In genomic region chr10:86091919-86092318, GRCm38 (mm10) we compare ENCODE assay signal across 8 mouse cellular contexts.
A peak's percentile ranks its signal among the peaks of the same experiment; 100 is the strongest.
DNase-seq lines count a peak whose midpoint lies in the region; ATAC-seq and TF ChIP-seq lines count a peak whose summit lies in the region.
"Had no signal": no experiment of that assay in that cellular context is flagged by ENCODE, and none has a peak within 500 bp of the region (broad histone marks: within the 10 kb centered on the region; RNA-seq: fewer than 3 reads in every experiment).

No protein-coding gene starts in this region.

- peak; percentile 10 for DNase-seq in MEL (ENCODE audit: low read depth, low spot score)
- DNase-seq in kidney, postnatal 14 days, result peak; percentile 32
- peak; percentile 10 for DNase-seq in skeletal muscle tissue, adult 2 months (ENCODE audit: low read depth, low spot score)

- no peak for TF ChIP-seq EP300 in MEL (IDR thresholded peaks at IDR 0.05; ENCODE audit: low read depth in 1 of 2, low read length in 2 of 2)

- 52% methylated on average over 10 of the region's 10 CpGs for WGBS in intestine, postnatal 0 days
- WGBS in intestine, embryonic 15.5 days, result 48% methylated on average over 10 of the region's 10 CpGs
- 53% methylated on average over 10 of the region's 10 CpGs for WGBS in hindbrain, embryonic 13.5 days

- H3K36me3 ChIP-seq in intestine, postnatal 0 days (ENCODE audit: control insufficient read depth, insufficient read depth), result no peaks in the 10 kb centered on the region
- H3K36me3 ChIP-seq in intestine, embryonic 15.5 days, result no peaks in the 10 kb centered on the region
- no peaks in the 10 kb centered on the region for H3K36me3 ChIP-seq in E14TG2a.4 (ENCODE audit: insufficient read depth, low read length)
- H3K36me3 ChIP-seq in MEL (ENCODE audit: control insufficient read depth in 1 of 2, insufficient read depth in 2 of 2, low read length in 2 of 2), result no peaks in the 10 kb centered on the region
- no peaks in the 10 kb centered on the region for H3K36me3 ChIP-seq in hindbrain, embryonic 13.5 days
- H3K36me3 ChIP-seq: embryonic facial prominence, embryonic 13.5 days had no signal

- H3K27ac ChIP-seq in intestine, postnatal 0 days (ENCODE audit: low read depth, low read length), result no peak overlapping the region
- H3K27ac ChIP-seq in intestine, embryonic 15.5 days, result no peak overlapping the region
- no peak overlapping the region for H3K27ac ChIP-seq in MEL (ENCODE audit: control insufficient read depth, low read depth, low read length)
- no peak overlapping the region for H3K27ac ChIP-seq in hindbrain, embryonic 13.5 days
- H3K27ac ChIP-seq: embryonic facial prominence, embryonic 13.5 days had no signal

- TF ChIP-seq RAD21 in MEL (IDR thresholded peaks at IDR 0.05; ENCODE audit: low read depth, low read length), result no peak; the same call in none of the 2 replicates

- no peak for ATAC-seq in intestine, postnatal 0 days
- ATAC-seq in intestine, embryonic 15.5 days, result no peak
- no peak for ATAC-seq in hindbrain, embryonic 13.5 days (ENCODE audit: low FRiP score)

- TF ChIP-seq CTCF in intestine, postnatal 0 days (IDR thresholded peaks at IDR 0.05; ENCODE audit: low read depth), result peak; percentile 81
- TF ChIP-seq CTCF in E14TG2a.4 (conservative IDR thresholded peaks at IDR 0.05; ENCODE audit: low read length) (peak; percentile 89), MEL (IDR thresholded peaks at IDR 0.05 in 2 of 3, conservative IDR thresholded peaks at IDR 0.05 in 1 of 3; ENCODE audit: control insufficient read depth in 1 of 3, insufficient read depth in 1 of 3, low read depth in 2 of 3, low read length in 3 of 3, poor library complexity in 1 of 3, severe bottlenecking in 1 of 3) (peak; percentile 38 to 62 (median 49); a peak in 5 of 6 replicates)

- no peak for TF ChIP-seq POLR2A in MEL (IDR thresholded peaks at IDR 0.05; ENCODE audit: control insufficient read depth in 1 of 2, insufficient read depth in 1 of 2, low read depth in 1 of 2, low read length in 2 of 2, poor library complexity in 1 of 2)

- no peaks in the 10 kb centered on the region for H3K9me3 ChIP-seq in intestine, postnatal 0 days (ENCODE audit: control insufficient read depth)
- H3K9me3 ChIP-seq in intestine, embryonic 15.5 days, result no peaks in the 10 kb centered on the region
- H3K9me3 ChIP-seq in E14TG2a.4 (ENCODE audit: low read length), result no peaks in the 10 kb centered on the region
- H3K9me3 ChIP-seq in MEL (replicated peaks; ENCODE audit: insufficient read depth, low read length), result no peaks in the 10 kb centered on the region
- no peaks in the 10 kb centered on the region for H3K9me3 ChIP-seq in hindbrain, embryonic 13.5 days
- H3K9me3 ChIP-seq: embryonic facial prominence, embryonic 13.5 days had no signal

- H3K9ac ChIP-seq in intestine, postnatal 0 days (ENCODE audit: low read depth, low read length), result no peak overlapping the region
- no peak overlapping the region for H3K9ac ChIP-seq in intestine, embryonic 15.5 days
- H3K9ac ChIP-seq in MEL (ENCODE audit: control insufficient read depth, low read depth, low read length, poor library complexity, severe bottlenecking), result no peak overlapping the region
- no peak overlapping the region for H3K9ac ChIP-seq in hindbrain, embryonic 13.5 days
- H3K9ac ChIP-seq: embryonic facial prominence, embryonic 13.5 days had no signal

- no peak overlapping the region for H3K4me2 ChIP-seq in intestine, postnatal 0 days (replicated peaks; ENCODE audit: low read depth)
- H3K4me2 ChIP-seq in intestine, embryonic 15.5 days (replicated peaks), result no peak overlapping the region
- no peak overlapping the region for H3K4me2 ChIP-seq in hindbrain, embryonic 13.5 days
- H3K4me2 ChIP-seq: embryonic facial prominence, embryonic 13.5 days had no signal

- no peaks in the 10 kb centered on the region for H3K4me1 ChIP-seq in intestine, postnatal 0 days (replicated peaks; ENCODE audit: control insufficient read depth, insufficient read depth, low read length)
- no peaks in the 10 kb centered on the region for H3K4me1 ChIP-seq in intestine, embryonic 15.5 days (replicated peaks)
- H3K4me1 ChIP-seq in E14TG2a.4 (replicated peaks; ENCODE audit: low read depth, low read length) (peaks cover 9% of the 10 kb centered on the region), MEL (ENCODE audit: control insufficient read depth in 1 of 2, insufficient read depth in 2 of 2, low read length in 2 of 2) (no peaks in the 10 kb centered on the region)
- H3K4me1 ChIP-seq in hindbrain, embryonic 13.5 days (replicated peaks), result no peaks in the 10 kb centered on the region
- H3K4me1 ChIP-seq: embryonic facial prominence, embryonic 13.5 days had no signal

- no peaks in the 10 kb centered on the region for H3K27me3 ChIP-seq in intestine, postnatal 0 days (replicated peaks; ENCODE audit: control insufficient read depth, insufficient read depth, low read length)
- no peaks in the 10 kb centered on the region for H3K27me3 ChIP-seq in intestine, embryonic 15.5 days (replicated peaks)
- H3K27me3 ChIP-seq in E14TG2a.4 (ENCODE audit: insufficient read depth, low read length), result peaks cover 16% of the 10 kb centered on the region
- H3K27me3 ChIP-seq in MEL (ENCODE audit: control insufficient read depth in 1 of 2, insufficient read depth in 2 of 2, low read length in 2 of 2), result no peaks in the 10 kb centered on the region
- H3K27me3 ChIP-seq in hindbrain, embryonic 13.5 days, result no peaks in the 10 kb centered on the region
- H3K27me3 ChIP-seq: embryonic facial prominence, embryonic 13.5 days had no signal

- H3K4me3 ChIP-seq in intestine, postnatal 0 days (ENCODE audit: low read depth, low read length), result no peak overlapping the region
- H3K4me3 ChIP-seq in intestine, embryonic 15.5 days (replicated peaks), result no peak overlapping the region
- H3K4me3 ChIP-seq in E14TG2a.4 (replicated peaks; ENCODE audit: low read length), result no peak overlapping the region
- H3K4me3 ChIP-seq in MEL (ENCODE audit: control insufficient read depth in 1 of 2, insufficient read depth in 1 of 2, low read depth in 2 of 2, low read length in 2 of 2), result no peak overlapping the region
- no peak overlapping the region for H3K4me3 ChIP-seq in hindbrain, embryonic 13.5 days
- H3K4me3 ChIP-seq: embryonic facial prominence, embryonic 13.5 days had no signal

- H3K79me2 ChIP-seq in MEL (ENCODE audit: control insufficient read depth, insufficient read depth, low read length, poor library complexity), result no peaks in the 10 kb centered on the region

TF ChIP-seq in MEL, 35 proteins besides CTCF, POLR2A, EP300 and RAD21:
- no peak for TF ChIP-seq SIN3A (IDR thresholded peaks at IDR 0.05; ENCODE audit: low read length)
- peak; percentile 17; the same call in 1 of the 2 replicates for TF ChIP-seq SMC3 (IDR thresholded peaks at IDR 0.05; ENCODE audit: low read depth, low read length)
- TF ChIP-seq MYB (IDR thresholded peaks at IDR 0.05; ENCODE audit: low read depth, low read length), result no peak
- no peak for TF ChIP-seq ZNF384 (IDR thresholded peaks at IDR 0.05; ENCODE audit: low read depth, low read length)
